Mouse (Mus musculus) C2C12 (cell line): ENCODE data around the gene Atf1. TPM values are rescaled to one million over a fixed set of nuclear protein-coding genes. Genes with fewer than 3 reads are reported as not detected.

Experiments used
- H3K27me3 ChIP-seq: one replicate; pipeline ENCODE4 v1.6.1; 2011; ENCODE audit not compliant: control insufficient read depth, insufficient read depth, insufficient read length
- H3K36me3 ChIP-seq: one replicate; pipeline ENCODE4 v1.6.1; 2011; ENCODE audit not compliant: control insufficient read depth, insufficient read depth
- H3K4me3 ChIP-seq: one replicate; pipeline ENCODE4 v1.5.1; 2011; ENCODE audit warnings: mild to moderate bottlenecking, control low read depth; ENCODE audit not compliant: poor library complexity, insufficient read depth, severe bottlenecking
- H3K79me2 ChIP-seq: one replicate; pipeline ENCODE4 v1.6.1; 2011; ENCODE audit not compliant: control insufficient read depth, insufficient read depth
- H3K79me3 ChIP-seq: one replicate; pipeline ENCODE4 v1.6.1; 2011; ENCODE audit warnings: low read depth, control low read depth
- H3ac ChIP-seq: one replicate; pipeline ENCODE3; 2011; ENCODE audit warnings: low read depth; ENCODE audit not compliant: control insufficient read depth, insufficient read length
- CEBPB ChIP-seq: IDR thresholded peaks from one replicate; pipeline ENCODE4 v1.6.1; 2011; ENCODE audit warnings: low read depth, mild to moderate bottlenecking, control low read depth, moderate library complexity
- CTCF ChIP-seq: IDR thresholded peaks from one replicate; pipeline ENCODE4 v1.5.1; 2011; ENCODE audit not compliant: control insufficient read depth, insufficient read depth, insufficient read length
- FOSL1 ChIP-seq: IDR thresholded peaks from one replicate; pipeline ENCODE4 v1.8.0; 2011; ENCODE audit warnings: mild to moderate bottlenecking, low read length; ENCODE audit not compliant: poor library complexity, insufficient read depth, severe bottlenecking
- MAX ChIP-seq: IDR thresholded peaks from one replicate; pipeline ENCODE4 v1.6.1; 2011; ENCODE audit warnings: mild to moderate bottlenecking, control low read depth
- MYOD1 ChIP-seq: IDR thresholded peaks from one replicate; pipeline ENCODE4 v1.6.1; 2011; ENCODE audit warnings: low read depth; ENCODE audit not compliant: control insufficient read depth, insufficient read length
- MYOG ChIP-seq: IDR thresholded peaks from one replicate; pipeline ENCODE4 v1.6.1; 2011; ENCODE audit not compliant: control insufficient read depth, insufficient read length; ENCODE audit errors: extremely low read depth
- USF1 ChIP-seq: IDR thresholded peaks from one replicate; pipeline ENCODE4 v1.6.1; 2011; ENCODE audit warnings: low read depth, mild to moderate bottlenecking, control low read depth, moderate library complexity
- polyA plus RNA-seq: library from polyadenylated mRNA; unstranded; fragments of >200 nt; fragmentation: generic; extraction: Trizol; gene quantifications from one replicate; pipeline ENCODE4 v1.2.1, GENCODE M21; 2012; ENCODE audit warnings: missing spikeins

Atf1 gene
- polyA plus RNA-seq, 1 experiment: 29.6 TPM

DNA sequence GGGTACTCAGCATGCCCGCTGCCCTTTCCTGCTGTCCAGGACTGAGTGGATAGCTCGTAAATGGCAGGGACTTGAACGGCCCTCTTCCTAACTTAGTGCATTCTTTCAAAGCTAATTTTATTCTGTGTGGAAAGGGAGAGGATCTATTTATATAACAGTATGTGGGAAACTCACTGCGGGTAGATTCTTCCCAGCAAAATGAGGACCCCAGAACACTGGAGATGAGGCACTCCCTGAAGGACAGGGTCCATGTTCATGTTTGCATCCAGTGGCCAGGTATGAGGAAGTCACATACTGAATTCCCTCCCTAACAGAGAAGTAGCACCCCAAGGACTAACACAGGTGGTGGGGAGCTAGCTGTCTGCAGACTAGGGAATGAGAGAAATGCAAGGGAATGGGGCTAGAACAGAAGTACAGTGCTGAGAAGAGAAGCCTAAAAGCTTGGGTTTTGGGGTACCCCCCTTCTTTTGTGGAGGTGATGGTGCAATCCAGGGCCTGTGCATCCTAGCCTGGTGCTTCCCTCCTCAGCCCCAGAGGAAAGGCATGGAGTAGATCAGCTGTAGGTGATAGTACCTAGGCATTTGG, 25.1 kb upstream of the Atf1 start:
- Histone ChIP-seq H3K36me3 (peaks cover 25% of the 10 kb centered on the region), H3K79me2 (no peaks in the 10 kb centered on the region), H3K4me3 (no peak overlapping the region), H3ac (no peak overlapping the region), H3K79me3 (no peaks in the 10 kb centered on the region), H3K27me3 (no peaks in the 10 kb centered on the region)
- no peak for TF ChIP-seq CEBPB
- no peak for TF ChIP-seq MYOD1
- no peak for TF ChIP-seq MYOG
- no peak for TF ChIP-seq USF1
- no peak for TF ChIP-seq MAX
- TF ChIP-seq FOSL1: no peak
- TF ChIP-seq CTCF: no peak

DNA sequence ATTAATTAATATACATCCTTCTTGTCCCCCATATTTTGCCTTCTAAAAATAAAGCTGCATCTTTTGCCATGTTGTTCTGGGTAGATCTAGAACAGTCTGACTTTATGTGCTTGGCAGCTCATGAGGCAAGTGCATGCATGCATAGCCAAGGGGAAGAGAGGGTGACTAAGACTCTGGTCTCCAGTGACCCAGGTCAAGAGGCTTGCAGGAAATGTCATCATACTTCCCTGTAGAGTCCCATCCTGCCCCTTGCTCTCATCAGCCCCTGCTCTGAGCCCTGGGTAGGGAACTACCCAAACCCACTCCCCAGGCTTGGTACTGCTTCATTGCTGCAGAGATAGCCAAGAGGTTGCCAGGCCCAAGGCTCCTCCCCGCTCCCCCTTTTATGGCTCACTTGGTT, 23.0 kb upstream of the Atf1 start:
- Histone ChIP-seq H3ac (no peak overlapping the region), H3K27me3 (no peaks in the 10 kb centered on the region), H3K79me2 (no peaks in the 10 kb centered on the region), H3K4me3 (no peak overlapping the region), H3K36me3 (peaks cover 33% of the 10 kb centered on the region), H3K79me3 (no peaks in the 10 kb centered on the region)
- TF ChIP-seq CTCF (no peak), MYOG (no peak), MYOD1 (no peak), USF1 (no peak), FOSL1 (no peak), CEBPB (no peak), MAX (no peak)

DNA sequence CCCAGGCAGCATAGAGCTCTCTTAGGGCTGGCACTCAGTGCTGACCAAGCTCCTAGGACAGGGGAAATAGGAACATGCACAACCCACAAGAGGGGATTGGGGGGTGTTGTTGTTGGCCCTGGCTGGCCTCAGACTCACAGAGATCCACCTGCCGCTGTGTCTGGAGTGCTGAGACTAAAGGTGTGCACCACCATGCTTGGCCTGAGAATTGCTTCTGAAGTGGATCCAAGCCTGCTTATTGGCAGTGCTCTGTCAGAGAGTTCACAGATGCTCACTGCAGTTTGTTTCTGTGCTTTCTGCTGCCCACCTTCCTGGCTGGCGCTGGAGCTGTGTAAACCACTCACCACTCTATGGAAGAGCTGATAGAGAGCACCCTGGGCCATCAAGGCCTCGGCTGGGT, 17.6 kb upstream of the Atf1 start:
- Histone ChIP-seq H3K79me3 (no peaks in the 10 kb centered on the region), H3ac (no peak overlapping the region), H3K27me3 (no peaks in the 10 kb centered on the region), H3K4me3 (no peak overlapping the region), H3K79me2 (no peaks in the 10 kb centered on the region), H3K36me3 (peaks cover 47% of the 10 kb centered on the region)
- TF ChIP-seq MYOG: no peak
- no peak for TF ChIP-seq USF1
- TF ChIP-seq MAX: no peak
- no peak for TF ChIP-seq MYOD1
- TF ChIP-seq CTCF: no peak
- TF ChIP-seq FOSL1: no peak
- TF ChIP-seq CEBPB: no peak

DNA sequence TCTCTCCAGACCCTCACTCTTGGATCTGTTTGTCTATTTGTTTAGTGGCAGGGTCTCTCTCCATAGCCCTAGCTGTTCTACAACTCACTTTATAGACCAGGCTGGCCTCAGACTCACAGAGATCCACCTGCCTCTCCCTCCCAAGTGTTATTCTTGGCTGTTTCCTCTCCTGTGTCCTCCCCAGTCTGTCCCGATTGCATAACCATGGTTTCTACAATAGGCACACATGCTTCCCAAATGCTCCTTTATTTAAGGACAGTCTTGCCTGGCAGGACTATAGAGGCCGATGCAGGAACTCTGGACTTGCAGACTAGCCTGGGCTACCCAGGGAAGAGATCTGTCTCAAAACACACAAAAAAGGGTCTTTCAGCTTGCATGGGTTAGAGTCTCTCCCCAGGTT, 14.3 kb upstream of the Atf1 start:
- no peaks in the 10 kb centered on the region for H3K79me2 ChIP-seq
- H3ac ChIP-seq: no peak overlapping the region
- peaks cover 44% of the 10 kb centered on the region for H3K36me3 ChIP-seq
- TF ChIP-seq CEBPB (no peak), CTCF (no peak), USF1 (no peak), MAX (no peak), MYOD1 (no peak), MYOG (no peak), FOSL1 (no peak)
- no peaks in the 10 kb centered on the region for H3K27me3 ChIP-seq
- H3K4me3 ChIP-seq: no peak overlapping the region
- H3K79me3 ChIP-seq: no peaks in the 10 kb centered on the region

- Histone ChIP-seq H3K79me3 (no peaks in the 10 kb centered on the region), H3ac (no peak overlapping the region), H3K36me3 (peaks cover 41% of the 10 kb centered on the region), H3K4me3 (no peak overlapping the region), H3K27me3 (no peaks in the 10 kb centered on the region), H3K79me2 (no peaks in the 10 kb centered on the region)
- TF ChIP-seq USF1 (no peak), FOSL1 (no peak), MYOG (no peak), CEBPB (no peak), MYOD1 (no peak), MAX (no peak), CTCF (no peak)
Observed at GRCm38 (mm10) chr15:100215092-100215491, 12.5 kb upstream of the Atf1 start.

GRCm38 (mm10) chr15:100216173-100216572, 11.4 kb upstream of the Atf1 start:
- Histone ChIP-seq H3K4me3 (no peak overlapping the region), H3ac (no peak overlapping the region), H3K79me3 (no peaks in the 10 kb centered on the region), H3K27me3 (no peaks in the 10 kb centered on the region), H3K36me3 (peaks cover 32% of the 10 kb centered on the region), H3K79me2 (no peaks in the 10 kb centered on the region)
- TF ChIP-seq CEBPB (no peak), USF1 (no peak), MYOD1 (no peak), MAX (no peak), CTCF (no peak), MYOG (no peak), FOSL1 (no peak)

DNA sequence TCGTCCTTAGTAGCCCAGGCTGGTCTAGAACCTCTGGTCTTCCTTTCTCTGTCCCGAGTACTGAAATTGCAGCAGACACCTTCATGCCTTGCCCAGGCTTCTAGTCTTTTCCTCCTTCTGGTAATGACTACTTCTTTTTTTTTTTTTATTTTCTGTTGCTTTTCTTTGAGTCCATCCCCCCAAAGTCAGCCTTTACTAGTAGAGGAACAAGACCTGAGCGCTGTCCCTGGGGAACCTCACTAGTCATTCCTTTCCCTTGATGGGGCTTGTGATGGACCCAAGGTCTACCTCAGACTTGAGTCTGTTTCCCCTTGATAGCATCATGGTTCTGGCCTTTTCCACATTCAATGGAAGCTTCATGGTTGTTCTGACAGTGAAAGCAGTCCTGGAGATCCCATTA, 9.6 kb upstream of the Atf1 start:
- Histone ChIP-seq H3K27me3 (no peaks in the 10 kb centered on the region), H3K79me2 (no peaks in the 10 kb centered on the region), H3ac (no peak overlapping the region), H3K36me3 (peaks cover 17% of the 10 kb centered on the region), H3K4me3 (no peak overlapping the region), H3K79me3 (no peaks in the 10 kb centered on the region)
- TF ChIP-seq CEBPB: no peak
- TF ChIP-seq CTCF: no peak
- no peak for TF ChIP-seq MYOG
- no peak for TF ChIP-seq MAX
- no peak for TF ChIP-seq FOSL1
- no peak for TF ChIP-seq MYOD1
- no peak for TF ChIP-seq USF1
